Mouse (Mus musculus) ES-Bruce4 (cell line): ENCODE results near the gene Scnn1a. TPM values are rescaled to one million over a fixed set of nuclear protein-coding genes. Genes with fewer than 3 reads are reported as not detected.
A peak's percentile ranks its signal among the peaks of the same experiment; 100 is the strongest.
"Not testable (repeated sequence)": the region's sequence is repeated elsewhere in the genome, so short reads cannot be mapped to it uniquely, and the experiment has no call there.

ENCODE experiments used
- H3K27ac ChIP-seq: 2 replicates; pipeline ENCODE4 v1.5.1; 2012; ENCODE audit warnings: low read length, inconsistent platforms; ENCODE audit not compliant: insufficient read depth
- H3K27me3 ChIP-seq: 2 replicates; pipeline ENCODE4 v1.6.1; 2012; ENCODE audit warnings: mild to moderate bottlenecking, low read length, inconsistent platforms; ENCODE audit not compliant: control insufficient read depth, poor library complexity, insufficient read depth, severe bottlenecking
- H3K36me3 ChIP-seq: 2 replicates; pipeline ENCODE4 v1.6.1; 2012; ENCODE audit warnings: inconsistent platforms, mild to moderate bottlenecking, low read length, moderate library complexity; ENCODE audit not compliant: control insufficient read depth, poor library complexity, insufficient read depth, severe bottlenecking
- H3K4me1 ChIP-seq: one replicate; pipeline ENCODE4 v1.8.1; 2011; ENCODE audit warnings: low read length; ENCODE audit not compliant: control insufficient read depth, insufficient read depth
- H3K4me3 ChIP-seq: 2 replicates; pipeline ENCODE4 v1.5.1; 2011; ENCODE audit warnings: low read depth, mild to moderate bottlenecking, low read length
- H3K9ac ChIP-seq: 2 replicates; pipeline ENCODE4 v1.6.1; 2012; ENCODE audit warnings: low read depth, mild to moderate bottlenecking, inconsistent platforms; ENCODE audit not compliant: poor library complexity, severe bottlenecking
- H3K9me3 ChIP-seq: replicated peaks from 2 replicates; pipeline ENCODE4 v1.6.1; 2012; ENCODE audit warnings: mild to moderate bottlenecking, low read length, inconsistent platforms; ENCODE audit not compliant: control insufficient read depth, poor library complexity, insufficient read depth, severe bottlenecking
- CTCF ChIP-seq: IDR thresholded peaks from one replicate; pipeline ENCODE4 v1.8.1; 2011; ENCODE audit warnings: low read depth, low read length
- EP300 ChIP-seq: IDR thresholded peaks from 2 replicates; pipeline ENCODE4 v1.6.1; 2011; ENCODE audit warnings: low read depth, low read length; ENCODE audit not compliant: insufficient read depth
- POLR2A ChIP-seq: IDR thresholded peaks from one replicate; pipeline ENCODE4 v1.8.1; 2011; ENCODE audit warnings: low read length; ENCODE audit not compliant: insufficient read depth
- polyA plus RNA-seq: library from polyadenylated mRNA; stranded (reverse); fragments of >200 nt; gene quantifications from 2 replicates; pipeline ENCODE4 v1.2.4, GENCODE M21; 2011; ENCODE audit warnings: low read depth; ENCODE audit not compliant: missing spikeins, insufficient read depth, insufficient read length

Scnn1a gene
- 2.0 and 2.3 TPM in 2 replicates for polyA plus RNA-seq

DNA sequence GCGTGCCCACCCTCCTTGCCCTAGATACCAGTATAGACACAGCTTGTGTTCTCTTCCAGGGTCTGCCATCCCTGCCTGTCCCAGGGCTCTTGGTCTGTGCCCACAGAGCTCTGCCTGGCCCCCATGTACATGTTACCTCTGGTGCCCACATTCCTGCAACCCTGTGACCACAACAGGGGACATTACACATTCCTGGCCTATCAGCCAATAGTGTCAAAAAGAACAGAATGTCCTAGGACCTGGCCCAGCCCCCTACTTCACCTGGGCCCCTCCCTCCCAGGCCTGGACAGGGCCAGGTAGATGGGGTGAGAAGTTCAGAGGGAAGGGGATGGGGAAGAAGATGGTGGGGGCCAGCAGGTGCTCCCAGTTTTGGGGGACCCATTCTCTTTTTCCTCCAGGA is at the start of gene Scnn1a:
Gene Scnn1a (plus strand): TSS at position 337 of the 400 bp plus-strand sequence.
- no peaks in the 10 kb centered on the region for H3K27me3 ChIP-seq
- TF ChIP-seq CTCF: no peak
- no peak for TF ChIP-seq EP300
- TF ChIP-seq POLR2A: no peak
- H3K9ac ChIP-seq: no peak within 1 kb of the TSS
- no peak within 1 kb of the TSS for H3K27ac ChIP-seq
- no peaks in the 10 kb centered on the region for H3K9me3 ChIP-seq
- no peaks in the 10 kb centered on the region for H3K4me1 ChIP-seq
- H3K36me3 ChIP-seq: no peaks in the 10 kb centered on the region
- H3K4me3 ChIP-seq: peak within 1 kb of the TSS; percentile 8; the same call in 1 of the 2 replicates

DNA sequence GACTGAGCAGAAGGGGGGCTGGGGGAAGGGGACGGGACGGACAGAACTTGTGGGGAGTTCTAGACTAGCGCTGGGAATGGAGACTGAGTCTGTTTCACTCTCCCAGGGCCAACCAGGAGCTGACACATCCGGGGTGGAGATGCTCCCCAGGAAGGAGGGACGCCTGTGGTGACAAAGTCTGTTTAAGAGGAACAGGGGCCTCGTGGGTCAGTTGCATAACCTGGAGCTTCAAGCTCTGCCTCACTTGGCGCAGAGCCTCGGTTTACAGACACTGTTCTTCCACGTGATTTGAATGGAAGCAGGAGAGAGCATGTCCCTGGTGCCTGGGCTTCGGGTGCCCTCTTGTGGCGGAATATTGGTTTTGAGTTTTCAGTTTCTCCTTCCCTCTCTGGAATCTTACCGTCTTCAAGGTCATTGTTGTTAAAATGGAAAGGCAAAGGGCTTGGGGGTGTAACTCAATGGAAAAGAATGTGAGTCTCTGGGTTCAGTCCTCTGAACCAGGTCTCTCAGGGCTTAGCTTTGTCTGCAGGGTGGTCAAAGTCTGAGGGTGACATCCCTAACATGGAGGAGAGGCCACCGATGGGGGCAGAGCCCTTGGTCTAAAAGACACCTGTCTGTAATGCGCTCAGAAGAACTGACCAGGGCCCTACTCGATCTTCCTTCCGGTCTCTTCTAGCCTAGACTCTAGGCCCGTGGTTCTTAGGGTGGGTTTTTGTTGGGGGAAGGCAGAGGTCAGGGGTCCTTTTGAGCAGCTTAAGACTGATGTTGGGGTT is 48.8 kb upstream of the Scnn1a start:
- peaks cover 2% of the 10 kb centered on the region for H3K4me1 ChIP-seq
- no peak for TF ChIP-seq POLR2A
- peak; percentile 69; the same call in 1 of the 2 replicates for TF ChIP-seq EP300
- peak; percentile 89 for TF ChIP-seq CTCF
- no peak overlapping the region for H3K27ac ChIP-seq
- H3K9me3 ChIP-seq: no peaks in the 10 kb centered on the region
- no peaks in the 10 kb centered on the region for H3K27me3 ChIP-seq
- no peak overlapping the region for H3K4me3 ChIP-seq
- 0 out of 2 replicates have a peak overlapping the region, but pooled peaks have one; percentile 1 for H3K9ac ChIP-seq
- no peaks in the 10 kb centered on the region for H3K36me3 ChIP-seq

DNA sequence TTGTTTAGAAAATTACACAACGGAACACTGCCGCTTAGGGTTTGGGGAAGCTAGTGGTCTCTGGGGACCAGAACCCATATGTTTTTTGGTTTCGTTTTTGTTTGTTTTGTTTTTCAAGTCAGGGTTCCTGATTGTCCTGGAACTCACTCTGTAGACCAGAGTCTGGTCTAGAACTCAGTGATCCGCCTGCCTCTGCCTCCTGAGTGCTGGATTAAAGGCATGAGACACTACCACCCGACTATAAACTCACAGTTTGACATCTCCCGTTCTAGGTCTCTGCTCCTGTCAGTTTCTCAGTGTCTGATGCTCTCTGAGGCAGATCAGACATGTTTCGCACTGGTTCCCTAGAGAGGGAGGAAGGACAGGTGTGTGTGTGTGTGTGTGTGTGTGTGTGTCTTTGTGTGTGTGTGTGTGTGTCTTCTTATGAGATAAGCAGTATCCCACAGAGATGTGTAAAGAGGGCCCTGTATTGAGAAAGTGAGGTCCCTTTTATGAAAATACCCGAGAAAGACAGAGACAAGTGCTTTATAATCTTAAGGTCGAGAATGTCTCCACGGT is 48.2 kb upstream of the Scnn1a start:
- Histone ChIP-seq H3K9ac (no peak overlapping the region), H3K27me3 (no peaks in the 10 kb centered on the region), H3K36me3 (no peaks in the 10 kb centered on the region), H3K4me1 (peaks cover 2% of the 10 kb centered on the region), H3K4me3 (no peak overlapping the region), H3K9me3 (no peaks in the 10 kb centered on the region), H3K27ac (no peak overlapping the region)
- TF ChIP-seq EP300 (no peak), CTCF (no peak), POLR2A (no peak)

DNA sequence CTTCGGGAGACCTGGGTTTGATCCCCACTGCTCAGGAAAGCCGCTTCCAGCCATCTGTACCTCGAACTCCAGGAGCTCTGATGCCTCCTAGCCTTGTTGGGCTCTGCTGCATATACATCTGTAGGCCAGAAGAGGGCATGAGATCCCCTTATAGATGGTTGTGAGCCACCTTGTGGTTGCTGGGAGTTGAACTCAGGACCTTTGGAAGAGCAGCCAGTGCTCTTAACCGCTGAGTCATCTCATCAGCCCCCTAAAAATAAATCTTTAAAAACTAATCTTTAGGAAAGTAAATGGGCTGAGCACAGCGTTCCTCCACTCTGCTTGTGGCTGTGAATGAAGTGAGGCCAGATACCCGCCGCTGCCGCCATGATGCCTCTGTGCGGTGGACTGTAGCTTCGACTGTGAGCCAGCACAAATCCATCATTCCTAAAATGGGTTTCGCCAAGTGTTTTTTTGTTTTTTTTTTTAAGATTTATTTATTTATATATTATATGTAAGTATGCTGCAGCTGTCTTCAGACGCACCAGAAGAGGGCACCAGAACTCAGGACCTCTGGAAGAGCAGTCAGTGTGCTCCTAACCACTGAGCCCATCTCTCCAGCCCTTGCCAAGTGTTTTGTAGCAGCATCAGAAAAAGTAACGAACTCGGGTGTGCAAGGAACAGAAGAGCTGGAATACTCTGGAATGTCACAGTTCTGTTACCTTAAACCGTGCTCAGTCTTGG is 45.5 kb upstream of the Scnn1a start:
- Histone ChIP-seq H3K36me3 (no peaks in the 10 kb centered on the region), H3K9me3 (no peaks in the 10 kb centered on the region), H3K27me3 (no peaks in the 10 kb centered on the region), H3K9ac (no peak overlapping the region), H3K27ac (no peak overlapping the region), H3K4me1 (peaks cover 2% of the 10 kb centered on the region), H3K4me3 (no peak overlapping the region)
- TF ChIP-seq POLR2A (no peak), EP300 (no peak), CTCF (peak; percentile 71)

DNA sequence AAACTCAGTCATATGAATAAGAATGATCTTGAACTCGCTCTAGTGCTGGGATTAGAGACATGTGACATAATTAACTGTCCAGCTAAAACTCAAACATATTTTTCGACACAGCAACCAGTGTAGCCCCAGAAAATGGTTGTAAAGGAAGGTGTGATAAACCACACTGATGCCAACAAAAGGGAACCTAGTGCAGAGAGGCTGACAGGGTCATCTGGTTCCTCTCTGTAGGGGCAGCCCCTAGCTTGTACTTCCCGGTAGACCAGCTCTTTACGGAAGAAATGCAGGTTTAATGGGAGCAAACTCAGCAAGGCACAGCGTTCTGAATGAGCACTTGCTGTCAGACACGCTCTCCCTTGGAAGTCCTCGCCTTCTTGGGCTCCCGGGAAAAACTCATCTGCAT is 40.7 kb upstream of the Scnn1a start:
- Histone ChIP-seq H3K4me1 (no peaks in the 10 kb centered on the region), H3K36me3 (no peaks in the 10 kb centered on the region), H3K27ac (no peak overlapping the region), H3K9me3 (no peaks in the 10 kb centered on the region; the same call in 1 of the 2 replicates), H3K9ac (no peak overlapping the region), H3K27me3 (no peaks in the 10 kb centered on the region), H3K4me3 (no peak overlapping the region)
- TF ChIP-seq POLR2A (no peak), EP300 (no peak), CTCF (no peak)

DNA sequence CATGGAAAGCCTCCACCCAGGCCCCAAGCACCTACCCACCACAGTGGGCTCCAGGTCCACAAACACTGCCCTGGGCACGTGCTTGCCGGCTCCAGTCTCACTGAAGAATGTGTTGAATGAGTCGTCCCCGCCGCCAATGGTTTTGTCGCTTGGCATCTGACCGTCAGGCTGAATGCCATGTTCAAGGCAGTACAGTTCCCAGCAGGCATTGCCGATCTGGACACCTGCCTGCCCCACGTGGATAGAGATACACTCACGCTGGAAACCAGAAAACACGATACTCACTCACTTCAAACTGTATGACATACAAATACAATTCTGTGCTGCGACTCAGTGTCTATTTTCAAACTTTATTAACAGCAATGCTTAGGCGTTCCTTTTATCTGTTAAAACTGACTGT is 37.7 kb upstream of the Scnn1a start:
- not testable (repeated sequence) for H3K4me1 ChIP-seq, H3K4me3 ChIP-seq, H3K27me3 ChIP-seq, H3K36me3 ChIP-seq, H3K9me3 ChIP-seq, H3K27ac ChIP-seq, H3K9ac ChIP-seq
